Mouse (Mus musculus) urinary bladder, postnatal 0 days (tissue): Measurements from ENCODE around the gene Olfr765. TPM values are rescaled to one million over a fixed set of nuclear protein-coding genes. Genes with fewer than 3 reads are reported as not detected.

Source experiments
- polyA plus RNA-seq: library from polyadenylated mRNA; unstranded; fragments of >200 nt; fragmentation: Nextera tagmentation; extraction: Ambion mirVana; gene quantifications from 2 replicates; pipeline ENCODE4 v1.2.1, GENCODE M21; 2015

The Olfr765 gene
- polyA plus RNA-seq: not detected in 2 replicates

DNA sequence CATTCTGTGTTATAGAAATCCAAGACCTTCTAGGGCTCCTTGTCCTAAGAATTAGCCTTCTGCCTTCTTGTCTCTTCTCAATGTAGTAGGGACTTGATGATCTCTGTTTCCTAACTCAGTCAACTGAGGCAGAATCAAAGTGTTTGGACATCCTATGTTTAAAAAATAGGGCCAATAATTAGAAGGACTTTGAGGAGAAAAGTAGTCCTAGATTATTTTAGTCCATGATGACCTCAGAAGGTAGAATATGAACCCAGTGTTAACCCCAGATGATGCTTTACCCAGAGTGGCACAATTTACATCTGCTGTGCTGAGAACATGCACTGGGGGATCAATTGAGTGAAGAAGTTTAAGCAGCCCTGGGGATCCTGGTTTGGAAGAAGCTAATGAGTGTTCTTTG is at the start of gene Olfr765:
Gene Olfr765, minus strand, starts transcription at position 101 of the 400 bp plus-strand sequence.

DNA sequence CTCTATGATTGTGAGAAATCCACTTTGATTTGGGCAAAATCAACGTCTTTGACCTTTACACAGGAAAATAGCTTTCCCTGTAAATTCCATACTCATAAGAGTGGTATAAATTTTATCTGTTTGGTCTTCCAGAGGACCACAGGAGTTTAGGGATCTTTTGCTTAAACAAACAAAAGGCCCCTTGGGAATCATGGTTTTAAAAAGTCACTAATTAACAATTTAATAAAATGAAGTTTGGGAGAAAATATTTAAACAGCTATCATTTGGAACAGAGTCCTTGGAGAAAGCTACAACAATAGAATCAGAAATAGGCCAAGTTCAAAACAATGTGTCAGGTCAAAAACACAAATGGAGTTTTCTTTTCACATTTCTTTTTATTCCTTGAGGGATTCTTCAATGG is 49.5 kb upstream of the Olfr765 start, which contains the start of gene Olfr768:
Gene Olfr768, minus strand, starts transcription at position 101 of the 400 bp plus-strand sequence.

DNA sequence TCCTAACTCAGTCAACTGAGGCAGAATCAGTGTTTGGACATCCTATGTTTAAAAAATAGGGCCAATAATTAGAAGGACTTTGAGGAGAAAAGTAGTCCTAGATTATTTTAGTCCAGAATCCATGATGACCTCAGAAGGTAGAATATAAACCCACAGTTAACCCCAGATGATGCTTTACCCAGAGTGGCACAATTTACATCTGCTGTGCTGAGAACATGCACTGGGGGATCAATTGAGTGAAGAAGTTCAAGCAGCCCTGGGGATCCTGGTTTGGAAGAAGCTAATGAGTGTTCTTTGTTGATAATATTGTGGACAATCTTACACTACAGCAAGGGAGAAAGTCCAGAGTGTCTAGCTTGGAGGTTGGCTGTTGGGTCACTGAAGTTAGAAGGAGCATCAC is 33.0 kb upstream of the Olfr765 start, which contains the start of gene Olfr767:
Gene Olfr767, minus strand, starts transcription at position 101 of the 400 bp plus-strand sequence.

DNA sequence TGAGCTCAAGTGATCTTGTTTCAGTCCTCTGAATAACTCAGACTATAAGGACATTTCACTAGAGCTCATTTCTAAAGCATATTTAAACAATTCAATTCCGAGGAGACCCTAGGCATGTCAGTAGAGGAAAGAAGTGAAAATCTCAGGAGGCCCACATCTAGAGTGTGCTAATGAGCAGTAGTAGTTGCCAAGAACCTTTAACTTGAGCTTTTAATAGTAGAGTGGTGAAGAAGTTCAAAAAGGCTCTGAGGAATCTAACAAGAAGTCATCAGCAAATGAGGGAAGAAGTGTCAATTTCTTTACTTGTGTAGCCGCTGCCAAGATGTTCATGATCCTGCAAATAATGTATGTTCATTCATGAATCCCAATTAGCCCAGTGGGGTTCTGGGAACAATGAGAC is 19.1 kb upstream of the Olfr765 start, which contains the start of gene Olfr766-ps1:
Gene Olfr766-ps1, minus strand, starts transcription at position 101 of the 400 bp plus-strand sequence.

DNA sequence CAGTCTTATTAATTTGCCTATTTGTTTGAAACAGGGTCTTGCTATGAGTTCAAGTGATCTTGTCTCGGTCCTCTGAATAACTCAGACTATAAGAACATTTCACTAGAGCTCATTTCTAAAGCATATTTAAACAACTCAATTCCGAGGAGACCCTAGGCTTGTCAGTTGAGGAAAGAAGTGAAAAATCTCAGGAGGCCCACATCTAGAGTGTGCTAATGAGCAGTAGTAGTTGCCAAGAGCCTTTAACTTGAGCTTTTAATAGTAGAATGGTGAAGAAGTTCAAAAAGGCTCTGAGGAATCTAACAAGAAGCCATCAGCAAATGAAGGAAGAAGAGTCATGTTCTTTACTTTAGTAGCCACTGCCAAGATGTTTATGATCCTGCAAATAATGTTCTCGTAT is 10.0 kb downstream of the Olfr765 start, which contains the start of gene Olfr764-ps1:
Gene Olfr764-ps1, minus strand, starts transcription at position 101 of the 400 bp plus-strand sequence.

DNA sequence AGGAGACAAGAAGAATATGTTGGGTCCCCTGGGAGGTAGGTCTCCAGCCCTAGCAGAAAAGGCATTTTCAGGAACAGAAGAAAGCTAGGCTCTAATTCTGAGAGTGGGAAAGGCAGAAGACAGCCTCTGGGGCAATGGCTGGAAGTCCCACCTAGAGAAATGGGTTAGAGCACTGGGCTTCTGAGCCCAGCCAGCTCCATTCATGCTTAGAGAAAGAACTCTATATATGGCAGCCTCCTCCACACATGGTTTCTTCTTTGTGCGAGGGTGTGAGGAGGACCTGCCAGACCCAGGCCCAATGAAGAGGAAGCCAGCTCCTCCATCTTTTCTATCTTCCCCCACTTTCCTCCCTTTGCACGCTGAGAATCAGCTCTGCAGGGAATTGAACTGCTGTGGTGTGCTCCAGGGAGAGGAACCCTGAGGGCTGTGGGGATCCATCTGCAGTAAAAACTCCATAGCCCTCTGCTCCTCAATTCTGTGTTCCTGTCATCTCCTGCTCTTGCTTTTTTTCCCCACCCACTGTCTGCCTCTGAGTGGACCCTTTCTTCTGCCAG is 39.4 kb downstream of the Olfr765 start, which contains the start of gene Olfr763:
Gene Olfr763, plus strand, starts transcription at position 504 of the 554 bp plus-strand sequence.

Other genes starting within 250 kb of the Olfr765 start
- gene Dnajc14, start 245.9 kb downstream of the Olfr765 start, polyA plus RNA-seq: 33.3 and 38.3 TPM in 2 replicates
- gene Tmem198b, start 245.6 kb downstream of the Olfr765 start, polyA plus RNA-seq: 35.6 and 38.5 TPM in 2 replicates
- gene Sarnp, start 232.7 kb downstream of the Olfr765 start, polyA plus RNA-seq: 96.8 and 120 TPM in 2 replicates
- gene Ormdl2, start 228.4 kb downstream of the Olfr765 start, polyA plus RNA-seq: 37.7 and 42.1 TPM in 2 replicates
- 1.6 and 1.7 TPM in 2 replicates for gene Gdf11, start 158.3 kb downstream of the Olfr765 start, polyA plus RNA-seq
- 982 and 1,003 TPM in 2 replicates for gene Cd63, start 149.0 kb downstream of the Olfr765 start, polyA plus RNA-seq
- 12.6 and 16.5 TPM in 2 replicates for gene Rdh5, start 127.1 kb downstream of the Olfr765 start, polyA plus RNA-seq
- 308 and 318 TPM in 2 replicates for gene Bloc1s1, start 126.0 kb downstream of the Olfr765 start, polyA plus RNA-seq
- gene Itga7, start 116.2 kb downstream of the Olfr765 start, polyA plus RNA-seq: 28.2 and 36.5 TPM in 2 replicates
- gene Mettl7b, start 89.0 kb downstream of the Olfr765 start, polyA plus RNA-seq: 0.34 and 0.73 TPM in 2 replicates
- gene Olfr9, start 60.6 kb downstream of the Olfr765 start, polyA plus RNA-seq: not detected in 2 replicates
- gene Olfr763, start 39.2 kb downstream of the Olfr765 start, polyA plus RNA-seq: not detected in 2 replicates
- gene Olfr764-ps1, start 10.1 kb downstream of the Olfr765 start, polyA plus RNA-seq: not detected in 2 replicates
- not detected in 2 replicates for gene Olfr766-ps1, start 19.0 kb upstream of the Olfr765 start, polyA plus RNA-seq
- gene Olfr767, start 32.9 kb upstream of the Olfr765 start, polyA plus RNA-seq: not detected in 2 replicates
- not detected in 2 replicates for gene Olfr768, start 49.4 kb upstream of the Olfr765 start, polyA plus RNA-seq
- not detected in 2 replicates for gene Olfr769, start 67.9 kb upstream of the Olfr765 start, polyA plus RNA-seq
- not detected in 2 replicates for gene Olfr770, start 89.0 kb upstream of the Olfr765 start, polyA plus RNA-seq
- gene Olfr771, start 114.8 kb upstream of the Olfr765 start, polyA plus RNA-seq: not detected in 2 replicates
- gene Olfr772, start 127.9 kb upstream of the Olfr765 start, polyA plus RNA-seq: not detected in 2 replicates
- gene Olfr773, start 137.4 kb upstream of the Olfr765 start, polyA plus RNA-seq: not detected in 2 replicates
- gene Olfr774, start 186.2 kb upstream of the Olfr765 start, polyA plus RNA-seq: not detected in 2 replicates
- not detected in 2 replicates for gene Olfr775, start 198.4 kb upstream of the Olfr765 start, polyA plus RNA-seq
- not detected in 2 replicates for gene Olfr776, start 209.1 kb upstream of the Olfr765 start, polyA plus RNA-seq
- not detected in 2 replicates for gene Olfr777, start 221.5 kb upstream of the Olfr765 start, polyA plus RNA-seq